Mouse (Mus musculus) left cerebral cortex, adult 11 months (tissue): ENCODE measurements at regions not wholly inside any gene's neighbourhood (a gene's known extent, or its start where the extent isn't known, plus 50 kb on each side); places are given as distances from the start of the nearest gene placed in this dataset.

Source experiments
- DNase-seq: peaks from one replicate; pipeline ENCODE4 v3.0.0; 2022; ENCODE audit warnings: low spot score

- DNase-seq: peak; percentile 1
These were observed 662.4 kb upstream of the Jmjd1c start for GRCm38 (mm10) chr10:66433490-66433889.

- DNase-seq: no peak
These were observed 625.2 kb upstream of the Jmjd1c start for GRCm38 (mm10) chr10:66470684-66471083.

- no peak for DNase-seq
These were observed 623.9 kb upstream of the Jmjd1c start for GRCm38 (mm10) chr10:66472038-66472437.

GRCm38 (mm10) chr10:66475187-66475735, 620.7 kb upstream of the Jmjd1c start:
- no peak for DNase-seq

- no peak for DNase-seq
These were observed 605.1 kb upstream of the Jmjd1c start for GRCm38 (mm10) chr10:66490871-66491270.

GRCm38 (mm10) chr10:66491850-66492249, 604.1 kb upstream of the Jmjd1c start:
- no peak for DNase-seq

- no peak for DNase-seq
These were observed 556.1 kb upstream of the Jmjd1c start for GRCm38 (mm10) chr10:66539846-66540245.

GRCm38 (mm10) chr10:66546656-66547055, 549.3 kb upstream of the Jmjd1c start:
- DNase-seq: no peak

GRCm38 (mm10) chr10:66547660-66548059, 548.3 kb upstream of the Jmjd1c start:
- no peak for DNase-seq

GRCm38 (mm10) chr10:66548073-66548472, 547.9 kb upstream of the Jmjd1c start:
- DNase-seq: no peak

- no peak for DNase-seq
These were observed 543.0 kb upstream of the Jmjd1c start for GRCm38 (mm10) chr10:66552919-66553318.

GRCm38 (mm10) chr10:66554259-66554658, 541.7 kb upstream of the Jmjd1c start:
- no peak for DNase-seq

GRCm38 (mm10) chr10:66558097-66558840, 537.7 kb upstream of the Jmjd1c start:
- DNase-seq: no peak

- no peak for DNase-seq
These were observed 530.6 kb upstream of the Jmjd1c start for GRCm38 (mm10) chr10:66565374-66565773.

GRCm38 (mm10) chr10:66574846-66575535, 520.9 kb upstream of the Jmjd1c start:
- DNase-seq: peak; percentile 7

GRCm38 (mm10) chr10:66593001-66593400, 502.9 kb upstream of the Jmjd1c start:
- DNase-seq: no peak

- no peak for DNase-seq
These were observed 502.4 kb upstream of the Jmjd1c start for GRCm38 (mm10) chr10:66593506-66593905.

GRCm38 (mm10) chr10:66597952-66598351, 498.0 kb upstream of the Jmjd1c start:
- peak; percentile 17 for DNase-seq

- no peak for DNase-seq
These were observed 488.8 kb upstream of the Jmjd1c start for GRCm38 (mm10) chr10:66607141-66607540.

GRCm38 (mm10) chr10:66616280-66616679, 479.6 kb upstream of the Jmjd1c start:
- no peak for DNase-seq

- DNase-seq: no peak
These were observed 464.9 kb upstream of the Jmjd1c start for GRCm38 (mm10) chr10:66630996-66631395.

- DNase-seq: peak; percentile 9
These were observed 454.8 kb upstream of the Jmjd1c start for GRCm38 (mm10) chr10:66640890-66641847.
